Mouse (Mus musculus) kidney, postnatal 14 days (tissue): ENCODE results near the gene Zswim7.

Experiments
- DNase-seq: peaks from one replicate; pipeline ENCODE4 v3.0.0; 2022; ENCODE audit warnings: mixed read lengths

Gene Zswim7

GRCm38 (mm10) chr11:62251047-62251446 lies 30.1 kb downstream of the Zswim7 start:
- peak; percentile 40 for DNase-seq

- DNase-seq, result peak; percentile 69
Observed at GRCm38 (mm10) chr11:62249266-62250037, 31.7 kb downstream of the Zswim7 start.

GRCm38 (mm10) chr11:62248401-62249244 lies 32.6 kb downstream of the Zswim7 start, which contains the start of gene Adora2b:
Gene Adora2b (plus strand): TSS chr11:62248984.
- peak; percentile 86 for DNase-seq

GRCm38 (mm10) chr11:62247759-62248400 lies 33.3 kb downstream of the Zswim7 start:
- no peak for DNase-seq

- DNase-seq, result no peak
Observed at GRCm38 (mm10) chr11:62244471-62244870, 36.7 kb downstream of the Zswim7 start.

- DNase-seq, result no peak
Observed at GRCm38 (mm10) chr11:62243871-62244270, 37.3 kb downstream of the Zswim7 start.

GRCm38 (mm10) chr11:62240631-62241261 lies 40.4 kb downstream of the Zswim7 start:
- DNase-seq, result peak; percentile 47

GRCm38 (mm10) chr11:62224797-62225196 lies 56.4 kb downstream of the Zswim7 start:
- peak; percentile 29 for DNase-seq

GRCm38 (mm10) chr11:62223962-62224361 lies 57.2 kb downstream of the Zswim7 start:
- no peak for DNase-seq

- DNase-seq, result no peak
Observed at GRCm38 (mm10) chr11:62223416-62223815, 57.8 kb downstream of the Zswim7 start.

GRCm38 (mm10) chr11:62220756-62221510 lies 60.2 kb downstream of the Zswim7 start:
- DNase-seq, result peak; percentile 56

- DNase-seq, result no peak
Observed at GRCm38 (mm10) chr11:62217751-62218150, 63.4 kb downstream of the Zswim7 start.
